Mouse (Mus musculus) forebrain, embryonic 15.5 days (tissue): ENCODE measurements around the gene Slc4a2. TPM values are rescaled to one million over a fixed set of nuclear protein-coding genes. Genes with fewer than 3 reads are reported as not detected.

Experiments used
- ATAC-seq: fragments of 200-750 bp; cut with Nextera tagmentation; replicated peaks from 2 replicates; pipeline ENCODE4 v1.8.0; 2017; ENCODE audit warnings: mild to moderate bottlenecking, moderate TSS enrichment, moderate library complexity
- H3K27ac ChIP-seq: fragments of 300-500 bp; sonication (generic); replicated peaks from 2 replicates; pipeline ENCODE4 v1.5.1; 2015; ENCODE audit warnings: mild to moderate bottlenecking, inconsistent platforms
- H3K27me3 ChIP-seq: fragments of 300-500 bp; sonication (generic); 2 replicates; pipeline ENCODE4 v1.6.1; 2015; ENCODE audit warnings: inconsistent platforms
- H3K36me3 ChIP-seq: fragments of 300-500 bp; sonication (generic); 2 replicates; pipeline ENCODE4 v1.6.1; 2015; ENCODE audit warnings: mild to moderate bottlenecking, inconsistent platforms
- H3K4me1 ChIP-seq: fragments of 300-500 bp; sonication (generic); 2 replicates; pipeline ENCODE4 v1.6.1; 2015; ENCODE audit warnings: inconsistent platforms
- H3K4me2 ChIP-seq: fragments of 300-500 bp; sonication (generic); replicated peaks from 2 replicates; pipeline ENCODE4 v1.6.1; 2015; ENCODE audit warnings: mild to moderate bottlenecking, inconsistent platforms
- H3K4me3 ChIP-seq: fragments of 300-500 bp; sonication (generic); 2 replicates; pipeline ENCODE4 v1.5.1; 2015; ENCODE audit warnings: mild to moderate bottlenecking, inconsistent platforms
- H3K9ac ChIP-seq: fragments of 300-500 bp; sonication (generic); replicated peaks from 2 replicates; pipeline ENCODE4 v1.6.1; 2015; ENCODE audit warnings: mild to moderate bottlenecking, inconsistent platforms
- H3K9me3 ChIP-seq: fragments of 300-500 bp; sonication (generic); 2 replicates; pipeline ENCODE4 v1.6.1; 2016; ENCODE audit warnings: inconsistent platforms
- WGBS: fragments of 180-500 bp; shearing (Covaris S2); methylation state at CpG from one replicate; pipeline ENCODE4 v1.1.7; 2015; ENCODE audit warnings: mixed read lengths; 5-methylcytosine and 5-hydroxymethylcytosine counted together
- polyA plus RNA-seq: library from polyadenylated mRNA; unstranded; fragments of >200 nt; fragmentation: Nextera tagmentation; extraction: Ambion mirVana; gene quantifications from 2 replicates; pipeline ENCODE4 v1.2.1, GENCODE M21; 2015

Slc4a2 gene
- polyA plus RNA-seq, 1 experiment from 2014 or later, result 23.7 TPM

- H3K9me3 ChIP-seq, result no peaks in the 10 kb centered on the region
- H3K4me3 ChIP-seq, result peak overlapping the region; percentile 90
- WGBS, result 0% methylated on average over 29 of the region's 29 CpGs
- peaks cover 14% of the 10 kb centered on the region; the same call in 1 of the 2 replicates for H3K27me3 ChIP-seq
- peak overlapping the region; percentile 90 for H3K9ac ChIP-seq
- peak overlapping the region; percentile 97 for H3K4me2 ChIP-seq
- H3K36me3 ChIP-seq, result no peaks in the 10 kb centered on the region
- ATAC-seq, result peak; percentile 4; the same call in 1 of the 2 replicates
- peaks cover 50% of the 10 kb centered on the region for H3K4me1 ChIP-seq
- H3K27ac ChIP-seq, result peak overlapping the region; percentile 95
Measured at GRCm38 (mm10) chr5:24452691-24453233, 29.1 kb downstream of the Slc4a2 start.

- Histone ChIP-seq H3K4me1 (peaks cover 46% of the 10 kb centered on the region), H3K27me3 (peaks cover 13% of the 10 kb centered on the region; the same call in 1 of the 2 replicates), H3K4me3 (peak overlapping the region; percentile 90), H3K4me2 (peak overlapping the region; percentile 97), H3K27ac (peak overlapping the region; percentile 95), H3K36me3 (no peaks in the 10 kb centered on the region; the same call in 1 of the 2 replicates), H3K9ac (peak overlapping the region; percentile 90), H3K9me3 (no peaks in the 10 kb centered on the region)
- ATAC-seq, result peak; percentile 11
- 2% methylated on average over 5 of the region's 5 CpGs for WGBS
Measured at GRCm38 (mm10) chr5:24453283-24453984, 29.8 kb downstream of the Slc4a2 start.

GRCm38 (mm10) chr5:24453985-24454303 is 30.3 kb downstream of the Slc4a2 start:
- ATAC-seq, result no peak
- Histone ChIP-seq H3K4me1 (peaks cover 46% of the 10 kb centered on the region), H3K27me3 (peaks cover 8% of the 10 kb centered on the region; the same call in 1 of the 2 replicates), H3K4me2 (peak overlapping the region; percentile 97), H3K4me3 (peak overlapping the region; percentile 90), H3K9me3 (no peaks in the 10 kb centered on the region), H3K27ac (peak overlapping the region; percentile 95; the same call in 1 of the 2 replicates), H3K36me3 (no peaks in the 10 kb centered on the region; the same call in 1 of the 2 replicates), H3K9ac (peak overlapping the region; percentile 90)
- WGBS, result 10% methylated on average over 2 of the region's 2 CpGs

- peak overlapping the region; percentile 16; the same call in 1 of the 2 replicates for H3K27ac ChIP-seq
- no peaks in the 10 kb centered on the region for H3K9me3 ChIP-seq
- H3K4me1 ChIP-seq, result peaks cover 46% of the 10 kb centered on the region
- peak overlapping the region; percentile 7; the same call in 1 of the 2 replicates for H3K4me3 ChIP-seq
- ATAC-seq, result no peak
- 0 out of 2 replicates have a peak, but pooled peaks cover under 1% of the 10 kb centered on the region for H3K27me3 ChIP-seq
- no peaks in the 10 kb centered on the region; the same call in 1 of the 2 replicates for H3K36me3 ChIP-seq
- WGBS, result 63% methylated on average over 3 of the region's 3 CpGs
- H3K4me2 ChIP-seq, result peak overlapping the region; percentile 97
- no peak overlapping the region; the same call in 1 of the 2 replicates for H3K9ac ChIP-seq
Measured at GRCm38 (mm10) chr5:24455076-24455475, 31.4 kb downstream of the Slc4a2 start.

- peaks cover 46% of the 10 kb centered on the region for H3K4me1 ChIP-seq
- H3K9ac ChIP-seq, result peak overlapping the region; percentile 5; the same call in 1 of the 2 replicates
- no peaks in the 10 kb centered on the region for H3K27me3 ChIP-seq
- peak overlapping the region; percentile 7; the same call in 1 of the 2 replicates for H3K4me3 ChIP-seq
- no peak for ATAC-seq
- H3K36me3 ChIP-seq, result no peaks in the 10 kb centered on the region; the same call in 1 of the 2 replicates
- peak overlapping the region; percentile 30 for H3K4me2 ChIP-seq
- H3K9me3 ChIP-seq, result no peaks in the 10 kb centered on the region
- H3K27ac ChIP-seq, result no peak overlapping the region
- WGBS, result 52% methylated on average over 7 of the region's 7 CpGs
Measured at GRCm38 (mm10) chr5:24455613-24456012, 32.0 kb downstream of the Slc4a2 start.

GRCm38 (mm10) chr5:24466762-24467161 is 43.1 kb downstream of the Slc4a2 start:
- H3K4me2 ChIP-seq, result peak overlapping the region; percentile 17; the same call in 1 of the 2 replicates
- H3K9ac ChIP-seq, result peak overlapping the region; percentile 6; the same call in 1 of the 2 replicates

GRCm38 (mm10) chr5:24470600-24470999 is 47.0 kb downstream of the Slc4a2 start:
- Histone ChIP-seq H3K4me2 (no peak overlapping the region), H3K4me1 (peaks cover 40% of the 10 kb centered on the region), H3K27me3 (peaks cover 22% of the 10 kb centered on the region; the same call in 1 of the 2 replicates), H3K4me3 (no peak overlapping the region), H3K9ac (no peak overlapping the region), H3K27ac (no peak overlapping the region), H3K36me3 (no peaks in the 10 kb centered on the region), H3K9me3 (no peaks in the 10 kb centered on the region)
- WGBS, result 18% methylated on average over 5 of the region's 5 CpGs
- ATAC-seq, result peak; percentile 49

More at GRCm38 (mm10) chr5:24466762-24467161, 43.1 kb downstream of the Slc4a2 start:
- no peak for ATAC-seq
- no peak overlapping the region for H3K27ac ChIP-seq
- H3K27me3 ChIP-seq, result no peaks in the 10 kb centered on the region
- H3K4me3 ChIP-seq, result no peak overlapping the region
- no peaks in the 10 kb centered on the region for H3K9me3 ChIP-seq
- no peaks in the 10 kb centered on the region for H3K36me3 ChIP-seq
- 29% methylated on average over 12 of the region's 12 CpGs for WGBS
- H3K4me1 ChIP-seq, result peaks cover 20% of the 10 kb centered on the region

GRCm38 (mm10) chr5:24472884-24473619 is 49.4 kb downstream of the Slc4a2 start:
- 28% methylated on average over 7 of the region's 7 CpGs for WGBS
- H3K4me2 ChIP-seq, result no peak overlapping the region
- H3K4me1 ChIP-seq, result peaks cover 27% of the 10 kb centered on the region
- H3K4me3 ChIP-seq, result no peak overlapping the region
- H3K9me3 ChIP-seq, result no peaks in the 10 kb centered on the region
- H3K27me3 ChIP-seq, result peaks cover 22% of the 10 kb centered on the region; the same call in 1 of the 2 replicates
- H3K36me3 ChIP-seq, result peaks cover 12% of the 10 kb centered on the region
- no peak overlapping the region for H3K9ac ChIP-seq
- no peak overlapping the region for H3K27ac ChIP-seq
- no peak for ATAC-seq

- H3K27me3 ChIP-seq, result peaks cover 22% of the 10 kb centered on the region; the same call in 1 of the 2 replicates
- H3K4me2 ChIP-seq, result peak overlapping the region; percentile 54
- H3K4me1 ChIP-seq, result peaks cover 27% of the 10 kb centered on the region
- H3K9me3 ChIP-seq, result no peaks in the 10 kb centered on the region
- peak; percentile 15; the same call in 1 of the 2 replicates for ATAC-seq
- peak overlapping the region; percentile 41 for H3K9ac ChIP-seq
- H3K4me3 ChIP-seq, result peak overlapping the region; percentile 38
- H3K36me3 ChIP-seq, result peaks cover 23% of the 10 kb centered on the region
- 6% methylated on average over 71 of the region's 77 CpGs for WGBS
- H3K27ac ChIP-seq, result no peak overlapping the region
Measured at GRCm38 (mm10) chr5:24474025-24474722, 50.5 kb downstream of the Slc4a2 start.

GRCm38 (mm10) chr5:24474723-24475261 is 51.2 kb downstream of the Slc4a2 start:
- no peaks in the 10 kb centered on the region for H3K9me3 ChIP-seq
- H3K27me3 ChIP-seq, result peaks cover 22% of the 10 kb centered on the region; the same call in 1 of the 2 replicates
- H3K4me2 ChIP-seq, result peak overlapping the region; percentile 54
- H3K4me1 ChIP-seq, result peaks cover 27% of the 10 kb centered on the region
- peak; percentile 14; the same call in 1 of the 2 replicates for ATAC-seq
- H3K36me3 ChIP-seq, result peaks cover 30% of the 10 kb centered on the region
- no peak overlapping the region for H3K27ac ChIP-seq
- peak overlapping the region; percentile 38 for H3K4me3 ChIP-seq
- H3K9ac ChIP-seq, result peak overlapping the region; percentile 41
- 2% methylated on average over 67 of the region's 67 CpGs for WGBS
